Mouse (Mus musculus): ENCODE measurements around the gene Shisal2a. TPM values are rescaled to one million over a fixed set of nuclear protein-coding genes. Genes with fewer than 3 reads are reported as not detected.

Shisal2a gene
- polyA plus RNA-seq (2015; fragmentation: Nextera tagmentation; extraction: Ambion mirVana): 7.6 and 8.8 TPM in 2 replicates

GRCm38 (mm10) chr4:108383183-108383714 lies at the start of gene Shisal2a:
Shisal2a (minus strand) TSS chr4:108383349.

GRCm38 (mm10) chr4:108406861-108407401 lies 23.8 kb upstream of the Shisal2a start, which contains the start of gene Gpx7:
Gpx7 (minus strand) TSS chr4:108406961.

GRCm38 (mm10) chr4:108327730-108328484 lies 55.2 kb downstream of the Shisal2a start, which contains the start of gene Coa7:
Coa7 (plus strand) TSS chr4:108328140.

Other genes with a start within 250 kb of the Shisal2a start
- 251 and 261 TPM in 2 replicates for gene Scp2, start 238.4 kb downstream of the Shisal2a start, polyA plus RNA-seq (2015; fragmentation: Nextera tagmentation; extraction: Ambion mirVana)
- 11.8 and 12.0 TPM in 2 replicates for gene Echdc2, start 217.9 kb downstream of the Shisal2a start, polyA plus RNA-seq (2015; fragmentation: Nextera tagmentation; extraction: Ambion mirVana)
- gene Zyg11a, start 165.3 kb downstream of the Shisal2a start, polyA plus RNA-seq (2015; fragmentation: Nextera tagmentation; extraction: Ambion mirVana): not detected in 2 replicates
- 22.1 and 26.1 TPM in 2 replicates for gene Zyg11b, start 82.3 kb downstream of the Shisal2a start, polyA plus RNA-seq (2015; fragmentation: Nextera tagmentation; extraction: Ambion mirVana)
- 47.7 and 53.1 TPM in 2 replicates for gene Coa7, start 55.2 kb downstream of the Shisal2a start, polyA plus RNA-seq (2015; fragmentation: Nextera tagmentation; extraction: Ambion mirVana)
- 43.0 and 48.8 TPM in 2 replicates for gene Gpx7, start 23.6 kb upstream of the Shisal2a start, polyA plus RNA-seq (2015; fragmentation: Nextera tagmentation; extraction: Ambion mirVana)
- gene Tut4, start 76.1 kb upstream of the Shisal2a start, polyA plus RNA-seq (2015; fragmentation: Nextera tagmentation; extraction: Ambion mirVana): 46.2 and 47.7 TPM in 2 replicates
- 58.9 and 62.0 TPM in 2 replicates for gene Prpf38a, start 196.0 kb upstream of the Shisal2a start, polyA plus RNA-seq (2015; fragmentation: Nextera tagmentation; extraction: Ambion mirVana)
- gene Orc1, start 196.1 kb upstream of the Shisal2a start, polyA plus RNA-seq (2015; fragmentation: Nextera tagmentation; extraction: Ambion mirVana): 1.3 and 1.4 TPM in 2 replicates
- 13.5 and 15.7 TPM in 2 replicates for gene Cc2d1b, start 236.6 kb upstream of the Shisal2a start, polyA plus RNA-seq (2015; fragmentation: Nextera tagmentation; extraction: Ambion mirVana)

Data from neural tube, postnatal 0 days (tissue).